Mouse (Mus musculus): ENCODE results near the gene Vstm5.

The Vstm5 gene

GRCm38 (mm10) chr9:15308254-15308653, 69.4 kb downstream of the Vstm5 start:
- DNase-seq (ENCODE audit: low spot score in 2 of 2), result no peak

All from spleen, postnatal 36 days (tissue).